Mouse (Mus musculus) limb, embryonic 14.5 days (tissue): ENCODE measurements at regions not wholly inside any gene's neighbourhood (a gene's known extent, or its start where the extent isn't known, plus 50 kb on each side); places are given as distances from the start of the nearest gene placed in this dataset.

Experiments used
- ATAC-seq: fragments of 200-750 bp; cut with Nextera tagmentation; 2 replicates; pipeline ENCODE4 v1.8.0; 2017; ENCODE audit warnings: low read depth, moderate number of reproducible peaks, moderate TSS enrichment; ENCODE audit not compliant: low FRiP score
- DNase-seq: peaks from one replicate; pipeline ENCODE4 v3.0.0-alpha.2; 2015; ENCODE audit warnings: low spot score
- H3K27ac ChIP-seq: fragments of 300-500 bp; sonication (generic); replicated peaks from 2 replicates; pipeline ENCODE4 v1.5.1; 2014; ENCODE audit warnings: low read depth, mild to moderate bottlenecking, low read length, moderate library complexity, mixed read lengths
- H3K27me3 ChIP-seq: fragments of 300-500 bp; sonication (generic); 2 replicates; pipeline ENCODE4 v1.6.1; 2014; ENCODE audit warnings: low read length, mixed read lengths; ENCODE audit not compliant: control insufficient read depth, insufficient read depth
- H3K36me3 ChIP-seq: fragments of 300-500 bp; sonication (generic); 2 replicates; pipeline ENCODE4 v1.6.1; 2014; ENCODE audit warnings: mild to moderate bottlenecking, low read length, moderate library complexity, mixed read lengths; ENCODE audit not compliant: control insufficient read depth, insufficient read depth
- H3K4me1 ChIP-seq: fragments of 300-500 bp; sonication (generic); 2 replicates; pipeline ENCODE4 v1.6.1; 2014; ENCODE audit warnings: antibody characterized with exemption, low read length, mixed read lengths; ENCODE audit not compliant: control insufficient read depth, insufficient read depth
- H3K4me2 ChIP-seq: fragments of 300-500 bp; sonication (generic); replicated peaks from 2 replicates; pipeline ENCODE4 v1.6.1; 2014; ENCODE audit warnings: low read depth, mild to moderate bottlenecking, low read length, moderate library complexity; ENCODE audit not compliant: severe bottlenecking
- H3K4me3 ChIP-seq: fragments of 300-500 bp; sonication (generic); replicated peaks from 2 replicates; pipeline ENCODE4 v1.5.1; 2014; ENCODE audit warnings: low read length
- H3K9ac ChIP-seq: fragments of 300-500 bp; sonication (generic); 2 replicates; pipeline ENCODE4 v1.6.1; 2014; ENCODE audit warnings: mild to moderate bottlenecking, low read depth, low read length, moderate library complexity; ENCODE audit not compliant: severe bottlenecking
- H3K9me3 ChIP-seq: fragments of 300-500 bp; sonication (generic); 2 replicates; pipeline ENCODE4 v1.6.1; 2016; ENCODE audit warnings: low read length; ENCODE audit not compliant: control insufficient read depth
- POLR2A ChIP-seq: fragments of 200-500 bp; IDR thresholded peaks from 2 replicates; pipeline ENCODE4 v1.8.0; 2012; ENCODE audit warnings: inconsistent platforms, mild to moderate bottlenecking, moderate library complexity, borderline replicate concordance; ENCODE audit not compliant: insufficient read depth, insufficient read length; ENCODE audit errors: extremely low read depth
- WGBS: fragments of 180-500 bp; shearing (Covaris S2); extraction: QIAGEN DNeasy Blood & Tissue Kit; methylation state at CpG from one replicate; pipeline ENCODE4 v1.1.7; 2014; 5-methylcytosine and 5-hydroxymethylcytosine counted together

DNA sequence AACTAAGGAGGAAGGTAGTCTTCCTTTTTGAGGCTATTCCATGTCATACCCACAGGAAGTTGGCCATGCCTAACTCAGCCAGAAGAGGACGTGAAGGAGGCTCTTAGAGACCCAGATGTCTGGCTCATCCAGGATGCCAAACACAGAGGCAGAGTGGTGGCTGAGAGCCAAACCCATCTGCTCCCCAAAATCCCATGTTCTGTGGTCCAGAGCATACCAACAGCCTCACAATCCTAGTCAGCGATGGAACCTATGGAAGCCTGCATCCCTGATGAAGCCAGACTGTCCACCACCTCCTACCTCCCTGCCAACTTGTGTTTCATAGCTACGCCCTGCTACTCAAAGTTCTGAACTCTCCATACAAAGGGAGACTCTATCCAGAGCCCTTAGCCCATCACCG lies 169.1 kb downstream of the Map2k4 start:
- Histone ChIP-seq H3K9me3 (no peaks in the 10 kb centered on the region), H3K4me1 (no peaks in the 10 kb centered on the region), H3K36me3 (no peaks in the 10 kb centered on the region), H3K4me2 (no peak overlapping the region), H3K27ac (no peak overlapping the region), H3K9ac (no peak overlapping the region), H3K4me3 (no peak overlapping the region), H3K27me3 (no peaks in the 10 kb centered on the region)
- TF ChIP-seq POLR2A: no peak
- DNase-seq (no peak), ATAC-seq (no peak)
- 91% methylated on average over 4 of the region's 4 CpGs for WGBS

DNA sequence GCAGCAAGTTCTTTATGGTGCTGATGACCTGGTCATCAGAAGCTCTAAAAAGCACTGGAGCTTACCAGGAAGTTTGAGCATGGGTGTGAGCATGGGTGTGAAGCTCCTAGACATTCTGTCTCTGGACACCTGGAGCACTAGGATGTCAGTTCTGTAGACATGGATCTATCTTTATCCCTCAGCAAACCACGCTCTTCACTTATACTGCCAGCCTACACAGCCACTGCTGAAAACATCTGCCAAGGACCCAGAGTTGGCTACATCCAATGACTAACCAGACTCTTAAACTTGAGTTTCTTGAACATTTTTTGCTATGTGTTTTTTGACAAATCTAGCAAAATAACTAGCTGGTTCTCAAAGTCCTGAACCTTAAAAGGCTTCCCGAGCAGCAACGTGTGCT lies 177.6 kb downstream of the Map2k4 start:
- no peak for ATAC-seq
- DNase-seq: no peak
- Histone ChIP-seq H3K27me3 (no peaks in the 10 kb centered on the region), H3K9ac (no peak overlapping the region), H3K36me3 (no peaks in the 10 kb centered on the region), H3K27ac (no peak overlapping the region), H3K4me3 (no peak overlapping the region), H3K4me2 (no peak overlapping the region), H3K4me1 (no peaks in the 10 kb centered on the region), H3K9me3 (no peaks in the 10 kb centered on the region)
- TF ChIP-seq POLR2A: no peak
- 84% methylated on average over 3 of the region's 3 CpGs for WGBS

DNA sequence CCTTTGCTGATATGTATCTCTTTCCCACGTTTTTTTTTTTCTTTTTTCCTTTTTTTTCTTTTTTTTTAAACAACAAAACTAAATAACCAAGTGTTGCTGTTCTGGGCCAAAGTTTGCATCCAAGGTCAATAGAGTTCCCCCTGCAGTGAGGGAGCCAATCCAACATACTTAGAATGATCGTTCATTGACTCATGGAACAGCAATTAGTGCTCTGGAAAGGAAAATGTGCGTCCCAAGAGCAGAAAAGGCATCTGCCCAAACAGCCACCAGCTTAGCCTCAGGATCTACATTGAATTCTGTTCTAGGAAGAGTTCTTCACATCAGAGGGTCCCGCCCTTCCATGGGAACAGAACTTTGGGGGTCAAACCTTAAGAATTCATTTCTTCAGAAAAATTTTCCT lies 179.0 kb downstream of the Map2k4 start:
- no peak for TF ChIP-seq POLR2A
- H3K27ac ChIP-seq: no peak overlapping the region
- H3K4me2 ChIP-seq: no peak overlapping the region
- H3K9me3 ChIP-seq: no peaks in the 10 kb centered on the region
- H3K36me3 ChIP-seq: no peaks in the 10 kb centered on the region
- no peak overlapping the region for H3K9ac ChIP-seq
- DNase-seq (no peak), ATAC-seq (no peak)
- no peaks in the 10 kb centered on the region for H3K27me3 ChIP-seq
- 69% methylated on average over 4 of the region's 4 CpGs for WGBS
- H3K4me3 ChIP-seq: no peak overlapping the region
- no peaks in the 10 kb centered on the region for H3K4me1 ChIP-seq

DNA sequence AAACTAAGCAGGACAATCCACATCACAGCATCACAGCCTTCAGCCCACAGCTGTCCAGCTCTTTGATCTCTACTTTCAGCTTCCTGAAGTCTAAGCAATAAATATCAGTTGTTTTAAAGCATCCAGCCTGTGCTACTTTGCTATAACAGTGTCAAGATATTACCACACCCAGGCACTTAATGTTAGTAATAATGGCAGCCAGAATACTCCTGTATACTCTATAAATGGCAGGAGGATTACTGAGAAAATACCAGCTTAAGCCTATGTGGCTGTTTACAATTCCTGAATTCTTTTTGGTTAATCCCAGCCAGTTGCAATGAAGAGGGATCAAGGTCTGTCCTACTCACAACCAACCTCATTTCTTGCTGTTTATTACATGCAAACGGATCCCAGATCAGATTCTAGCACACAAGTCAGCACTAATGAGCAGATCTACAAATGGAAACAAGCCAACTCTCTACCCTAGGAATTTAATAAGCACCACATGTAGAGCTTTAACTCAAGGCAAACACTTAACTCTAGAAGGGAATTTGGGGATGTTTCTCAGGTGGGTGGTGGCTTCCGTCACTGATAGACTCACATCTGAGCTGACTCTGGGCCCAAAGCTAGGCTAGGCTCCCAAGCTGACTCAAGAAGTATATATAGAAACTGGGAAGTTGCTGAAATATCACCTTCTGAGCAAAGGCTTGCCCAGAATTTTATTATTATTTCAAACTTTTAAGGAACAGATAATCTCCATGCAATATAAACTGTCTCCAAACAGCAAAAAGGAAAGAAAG lies 190.6 kb downstream of the Map2k4 start:
- H3K9ac ChIP-seq: no peak overlapping the region
- no peak overlapping the region for H3K4me2 ChIP-seq
- no peaks in the 10 kb centered on the region for H3K9me3 ChIP-seq
- no peak for TF ChIP-seq POLR2A
- DNase-seq (peak; percentile 31), ATAC-seq (no peak)
- H3K36me3 ChIP-seq: no peaks in the 10 kb centered on the region
- H3K4me1 ChIP-seq: no peaks in the 10 kb centered on the region
- 25% methylated on average over 2 of the region's 2 CpGs for WGBS
- no peak overlapping the region for H3K27ac ChIP-seq
- no peak overlapping the region for H3K4me3 ChIP-seq
- no peaks in the 10 kb centered on the region for H3K27me3 ChIP-seq

DNA sequence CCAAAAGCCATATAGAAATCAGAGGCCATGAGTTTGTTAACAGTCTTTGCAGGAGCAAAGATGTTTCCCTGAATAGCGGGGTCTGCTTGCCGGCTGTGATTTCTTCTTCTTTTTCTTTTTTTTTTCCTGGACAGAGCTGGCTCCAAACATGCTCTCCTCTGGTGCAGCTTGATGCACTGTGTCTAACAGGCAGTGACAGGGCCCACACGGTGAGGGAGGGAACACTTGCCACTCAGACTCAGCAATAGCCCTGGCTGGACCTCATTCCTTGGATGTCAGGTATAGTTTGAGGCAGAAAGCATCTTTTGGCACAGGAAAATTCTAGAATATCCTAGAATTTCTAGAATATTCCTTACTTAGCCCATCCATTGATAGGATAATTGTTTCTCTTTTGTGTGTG lies 199.6 kb downstream of the Map2k4 start:
- Histone ChIP-seq H3K4me2 (no peak overlapping the region), H3K27me3 (no peaks in the 10 kb centered on the region), H3K36me3 (no peaks in the 10 kb centered on the region), H3K27ac (no peak overlapping the region), H3K9me3 (no peaks in the 10 kb centered on the region), H3K9ac (no peak overlapping the region), H3K4me1 (no peaks in the 10 kb centered on the region), H3K4me3 (no peak overlapping the region)
- ATAC-seq (no peak), DNase-seq (no peak)
- 61% methylated on average over 3 of the region's 3 CpGs for whole genome bisulfite sequencing
- TF ChIP-seq POLR2A: no peak
